Mouse (Mus musculus): ENCODE results near the gene Eif4e1b.

Gene Eif4e1b

GRCm38 (mm10) chr13:54783698-54784097 is at the start of gene Eif4e1b:
Gene Eif4e1b, plus strand, starts transcription at chr13:54783998.
- in situ Hi-C loops (cut with MboI, MseI), result no loop called here

- in situ Hi-C loops (cut with MboI, MseI), result no loop called here
Observed at GRCm38 (mm10) chr13:54736931-54737330, 46.9 kb upstream of the Eif4e1b start.

- in situ Hi-C loops (cut with MboI, MseI), result no loop called here
Observed at GRCm38 (mm10) chr13:54737488-54738212, 46.1 kb upstream of the Eif4e1b start.

GRCm38 (mm10) chr13:54738213-54738601 is 45.6 kb upstream of the Eif4e1b start:
- in situ Hi-C loops (cut with MboI, MseI), result no loop called here

- in situ Hi-C loops (cut with MboI, MseI), result no loop called here
Observed at GRCm38 (mm10) chr13:54746110-54746509, 37.7 kb upstream of the Eif4e1b start.

- in situ Hi-C loops (cut with MboI, MseI), result no loop called here
Observed at GRCm38 (mm10) chr13:54746896-54747295, 36.9 kb upstream of the Eif4e1b start.

- in situ Hi-C loops (cut with MboI, MseI), result no loop called here
Observed at GRCm38 (mm10) chr13:54748190-54748589, 35.6 kb upstream of the Eif4e1b start.

GRCm38 (mm10) chr13:54748721-54749060 is 35.1 kb upstream of the Eif4e1b start:
- in situ Hi-C loops (cut with MboI, MseI), result no loop called here

- in situ Hi-C loops (cut with MboI, MseI), result no loop called here
Observed at GRCm38 (mm10) chr13:54749061-54749863, 34.5 kb upstream of the Eif4e1b start.

- in situ Hi-C loops (cut with MboI, MseI), result no loop called here
Observed at GRCm38 (mm10) chr13:54749864-54750411, 33.9 kb upstream of the Eif4e1b start, which contains the start of gene Gprin1. Gene Gprin1, minus strand, starts transcription at chr13:54749874.

GRCm38 (mm10) chr13:54750699-54751098 is 33.1 kb upstream of the Eif4e1b start:
- in situ Hi-C loops (cut with MboI, MseI), result no loop called here

GRCm38 (mm10) chr13:54752656-54753055 is 31.1 kb upstream of the Eif4e1b start:
- in situ Hi-C loops (cut with MboI, MseI), result no loop called here

GRCm38 (mm10) chr13:54753733-54754132 is 30.1 kb upstream of the Eif4e1b start:
- in situ Hi-C loops (cut with MboI, MseI), result no loop called here

- in situ Hi-C loops (cut with MboI, MseI), result no loop called here
Observed at GRCm38 (mm10) chr13:54754169-54755080, 29.4 kb upstream of the Eif4e1b start.

GRCm38 (mm10) chr13:54755201-54755830 is 28.5 kb upstream of the Eif4e1b start:
- in situ Hi-C loops (cut with MboI, MseI), result no loop called here

- in situ Hi-C loops (cut with MboI, MseI), result no loop called here
Observed at GRCm38 (mm10) chr13:54756156-54756712, 27.6 kb upstream of the Eif4e1b start.

- in situ Hi-C loops (cut with MboI, MseI), result no loop called here
Observed at GRCm38 (mm10) chr13:54757093-54757830, 26.5 kb upstream of the Eif4e1b start.

GRCm38 (mm10) chr13:54758045-54758755 is 25.6 kb upstream of the Eif4e1b start:
- in situ Hi-C loops (cut with MboI, MseI), result no loop called here

GRCm38 (mm10) chr13:54758756-54759470 is 24.9 kb upstream of the Eif4e1b start:
- in situ Hi-C loops (cut with MboI, MseI), result no loop called here

All from T-helper 2 cell (primary cell).